Mouse (Mus musculus): ENCODE data around the gene Arhgap22.
A peak's percentile ranks its signal among the peaks of the same experiment; 100 is the strongest.

Arhgap22 gene

DNA sequence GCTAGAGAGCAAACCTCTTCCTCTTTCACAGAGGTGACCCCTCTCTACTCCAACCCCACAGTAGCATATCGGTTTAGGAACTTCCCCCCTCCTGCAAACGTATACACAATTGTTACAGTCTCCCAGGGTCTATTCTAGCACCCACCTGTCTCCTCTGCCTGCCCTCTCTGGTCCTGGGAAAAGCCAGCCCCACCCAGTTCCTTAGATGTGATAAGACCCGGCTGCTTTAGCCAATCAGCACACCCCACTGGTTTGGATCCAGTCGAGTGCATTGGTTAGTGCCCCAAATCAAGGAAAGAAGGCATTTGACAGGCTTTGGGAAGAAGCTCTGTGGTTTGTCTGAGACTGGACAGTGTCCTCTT, 922 bp downstream of the Arhgap22 start:
- no peak for DNase-seq

DNA sequence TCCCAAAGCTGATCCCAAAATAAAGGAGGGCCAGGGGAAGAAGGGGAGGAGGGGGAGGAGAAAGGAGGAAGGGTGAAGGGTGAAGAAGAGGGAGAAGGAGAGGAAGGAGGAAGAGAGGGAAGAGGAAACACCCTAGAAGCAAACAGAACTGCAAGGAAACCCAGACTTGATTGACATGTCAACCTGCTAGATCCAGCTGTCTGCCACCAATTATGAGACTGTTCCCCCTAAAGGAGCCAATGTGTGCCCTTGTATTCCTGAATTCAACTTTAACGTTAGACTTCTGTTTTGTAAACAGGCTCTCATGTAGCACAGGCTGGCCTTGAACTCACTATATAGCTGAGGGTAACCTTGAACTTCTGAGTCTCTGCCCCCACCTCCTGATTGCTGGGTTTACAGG, 1.3 kb downstream of the Arhgap22 start:
- no peak for DNase-seq

DNA sequence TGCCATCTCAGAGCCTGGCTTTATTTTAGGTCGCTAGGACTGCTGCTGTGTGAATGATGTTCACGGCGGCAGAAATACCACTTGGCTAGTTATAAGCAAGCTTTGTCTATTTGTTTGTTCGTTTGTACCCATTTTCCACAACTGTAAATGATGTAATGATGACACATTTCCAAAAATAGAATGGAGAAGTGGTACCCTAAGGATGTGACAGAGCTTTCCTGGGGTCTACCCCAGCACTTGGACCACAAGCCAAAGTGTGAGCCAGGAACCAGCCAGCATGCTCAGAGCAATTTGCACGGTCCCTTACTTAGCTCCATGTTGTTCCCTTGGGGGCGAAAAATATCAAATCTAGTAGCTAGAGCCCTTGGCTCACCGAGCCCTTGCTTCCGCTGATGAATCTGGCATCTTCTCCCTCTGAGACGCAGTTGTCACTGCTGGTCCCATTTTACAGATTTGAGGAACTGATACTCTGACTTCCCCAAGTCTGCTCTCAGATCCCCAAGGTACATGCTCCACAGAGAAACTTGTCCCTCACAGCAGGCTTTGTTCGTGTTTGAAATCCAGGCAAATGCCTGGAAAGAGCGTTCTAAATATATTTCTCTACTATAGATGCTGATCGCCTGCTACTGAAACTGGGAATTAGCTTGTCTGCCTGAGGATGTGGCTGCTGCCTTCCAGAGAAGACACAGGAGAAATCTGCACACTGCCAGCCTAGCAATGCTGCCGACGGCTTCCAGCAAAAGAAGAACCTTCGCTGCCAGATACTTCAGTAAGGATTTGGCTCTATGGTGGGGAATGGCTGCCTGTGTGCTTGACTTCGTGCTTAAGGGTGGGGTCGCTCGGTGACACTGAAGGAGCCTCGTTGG, 2.8 kb downstream of the Arhgap22 start:
- DNase-seq: no peak

DNA sequence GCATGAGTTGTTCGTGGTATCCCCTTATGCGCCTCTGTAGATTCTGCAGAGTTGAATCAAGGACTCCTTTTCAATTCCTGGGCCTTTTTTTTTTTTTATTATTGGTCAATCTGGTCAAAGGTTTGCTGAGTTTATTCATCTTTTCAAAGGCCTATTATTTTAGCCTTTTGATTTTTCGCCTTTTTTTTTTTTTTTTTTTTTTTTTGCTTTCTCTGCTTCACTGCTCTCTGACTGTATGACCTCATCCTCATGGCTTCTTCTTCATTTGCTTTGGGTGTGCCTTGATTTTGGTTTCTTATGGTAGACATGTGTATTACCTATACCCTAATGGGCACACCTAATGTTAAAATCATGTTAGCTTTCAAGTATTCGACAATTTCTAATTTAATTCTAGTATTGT, 11.4 kb downstream of the Arhgap22 start:
- DNase-seq: no peak

DNA sequence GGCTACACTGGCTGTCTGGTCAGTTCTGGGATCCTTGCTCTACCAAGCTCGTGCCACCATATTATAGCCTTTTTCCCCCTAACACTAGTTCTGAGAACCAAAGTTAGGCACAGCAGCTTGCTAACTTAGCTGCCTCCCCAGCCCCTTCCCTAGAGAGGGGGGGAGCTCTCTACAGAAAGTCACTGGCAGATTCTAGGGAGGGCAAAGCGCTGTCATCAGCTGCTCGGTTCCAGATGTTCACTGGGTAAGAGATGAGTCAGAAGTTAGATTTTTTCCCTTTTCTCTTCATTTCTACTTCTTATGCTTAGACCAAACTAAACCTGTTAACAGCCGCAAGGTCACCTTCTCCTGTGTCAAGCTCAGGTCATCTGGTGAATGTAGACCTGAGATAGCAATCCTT, 16.8 kb downstream of the Arhgap22 start:
- no peak for DNase-seq

DNA sequence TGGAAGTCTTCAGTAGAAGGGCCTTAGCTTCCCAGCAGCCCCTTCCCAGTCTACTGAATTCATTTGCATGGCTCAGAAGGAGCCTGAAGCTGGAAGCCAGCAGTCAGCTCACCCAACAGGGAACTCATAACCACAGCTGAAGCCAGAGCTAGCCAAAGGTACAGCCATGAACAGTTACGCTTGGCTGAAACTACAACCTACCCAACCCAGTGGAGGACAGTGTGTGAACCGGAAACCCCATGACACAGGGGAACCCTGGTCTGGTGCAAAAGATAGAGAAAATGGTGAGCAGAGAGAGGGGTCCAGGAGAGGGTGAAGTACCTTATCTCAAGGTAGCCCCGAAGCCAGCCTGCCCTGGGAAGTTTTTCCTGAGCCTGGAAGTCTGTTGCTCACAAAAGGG, 17.5 kb downstream of the Arhgap22 start:
- no peak for DNase-seq

DNA sequence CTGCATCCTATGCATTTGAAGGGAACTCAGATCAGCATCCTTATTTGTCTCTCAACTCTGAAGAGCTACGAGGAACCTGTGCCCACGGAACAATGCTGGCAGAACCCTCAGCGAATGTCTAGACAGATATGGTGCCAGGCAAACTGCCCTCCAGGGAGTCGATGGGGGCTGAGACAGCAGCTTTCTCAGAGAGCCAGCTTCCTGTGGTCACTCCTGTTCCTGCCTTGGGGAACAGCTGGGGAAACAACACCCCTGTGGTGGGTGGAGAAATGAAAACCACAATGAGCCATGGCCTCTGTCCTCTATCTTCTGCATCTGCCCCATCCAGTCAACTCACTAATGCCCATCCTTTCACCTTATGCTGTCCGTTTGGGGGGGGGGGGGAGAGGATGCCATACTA, 18.2 kb downstream of the Arhgap22 start:
- no peak for DNase-seq

DNA sequence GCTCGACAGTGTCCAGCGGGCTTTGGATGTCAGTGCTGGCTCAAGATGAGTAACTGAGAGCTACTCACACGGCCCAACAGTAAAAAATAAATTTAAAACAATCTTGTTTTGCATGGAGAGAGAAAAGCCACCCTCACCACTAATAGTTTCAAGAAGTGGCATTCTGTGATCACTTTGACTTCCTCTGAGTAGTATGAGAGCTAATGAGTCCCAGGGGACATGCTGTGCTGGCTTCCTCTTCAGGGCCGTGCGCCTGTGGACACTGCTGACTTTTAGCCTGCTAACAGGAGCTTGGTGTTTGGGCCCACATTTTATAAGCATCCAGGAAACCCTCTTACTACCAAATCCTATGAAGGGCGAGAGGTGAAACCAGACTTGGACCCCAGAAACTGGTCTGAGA, 21.8 kb downstream of the Arhgap22 start:
- peak; percentile 20 for DNase-seq

DNA sequence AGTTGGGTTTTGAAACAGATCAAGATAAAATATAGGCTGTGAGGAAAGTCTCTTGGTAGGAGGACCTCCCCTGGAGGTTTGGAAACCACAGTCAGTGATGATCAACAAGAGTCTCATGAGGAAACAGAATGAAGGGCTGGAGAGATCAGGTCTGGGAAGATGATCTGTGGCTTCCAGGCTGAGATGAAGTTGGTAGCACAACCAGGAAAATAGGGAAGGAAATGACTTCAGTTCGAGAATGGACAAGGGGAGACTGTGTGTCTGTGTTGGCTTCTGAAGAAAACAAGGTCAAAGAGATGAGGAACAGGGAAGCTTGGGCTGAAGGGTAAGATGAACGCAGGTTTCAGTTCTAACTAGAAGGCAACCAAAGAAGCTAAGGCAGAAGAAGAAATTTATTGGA, 26.6 kb downstream of the Arhgap22 start:
- no peak for DNase-seq

DNA sequence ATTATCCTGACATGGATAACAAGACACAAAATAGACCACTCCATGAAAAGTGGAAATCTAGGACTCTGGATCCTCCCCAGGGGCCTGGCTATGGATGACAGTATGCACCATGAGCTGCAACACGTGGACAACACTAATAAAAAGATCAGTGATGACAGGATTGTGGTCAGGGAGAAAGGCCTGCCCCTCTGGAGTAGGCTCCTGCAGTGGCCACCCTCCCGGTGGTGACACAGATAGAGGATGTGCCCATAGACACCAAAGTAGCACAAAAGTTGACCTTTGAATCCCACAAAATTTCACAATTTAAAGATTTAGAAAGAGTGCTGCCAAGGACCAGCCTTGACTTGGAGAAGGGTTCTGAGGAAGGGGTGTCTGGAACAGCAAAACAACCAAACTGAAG, 29.4 kb downstream of the Arhgap22 start:
- no peak for DNase-seq

DNA sequence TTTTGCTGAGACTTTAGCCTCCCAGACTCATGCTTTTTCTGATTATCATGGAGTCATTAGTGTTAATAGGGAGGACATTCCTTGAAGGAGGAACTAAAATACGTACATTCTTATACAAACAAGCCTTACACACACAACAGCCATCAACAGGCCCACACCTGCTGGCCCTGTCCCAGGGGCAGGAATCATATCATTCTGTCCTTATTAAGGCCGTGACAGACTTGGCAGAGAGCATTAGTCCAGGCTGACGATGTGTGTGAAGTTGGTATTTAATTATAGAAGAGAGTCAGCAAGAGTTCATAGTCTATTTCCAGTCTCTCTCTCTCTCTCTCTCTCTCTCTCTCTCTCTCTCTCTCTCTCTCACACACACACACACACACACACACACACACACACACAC, 30.7 kb downstream of the Arhgap22 start:
- no peak for DNase-seq

DNA sequence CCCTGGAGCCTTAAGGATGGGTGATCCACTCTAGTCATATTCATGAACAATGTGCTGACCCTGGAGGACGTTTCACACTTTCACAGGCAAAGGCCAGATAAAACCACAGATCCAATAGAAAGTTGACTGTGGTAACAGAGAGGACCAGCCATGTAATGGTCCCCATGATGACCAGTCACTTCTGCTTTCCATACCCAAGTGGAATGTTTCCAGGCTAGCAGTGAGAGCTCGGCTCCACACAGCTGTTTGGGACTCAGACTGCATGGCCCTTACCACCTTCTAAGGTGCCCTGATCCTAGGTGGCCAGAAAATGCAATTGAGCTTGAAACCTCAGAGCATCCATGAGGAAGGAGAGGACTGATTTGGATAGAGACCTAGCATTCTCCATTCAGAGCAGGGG, 31.1 kb downstream of the Arhgap22 start:
- no peak for DNase-seq

DNA sequence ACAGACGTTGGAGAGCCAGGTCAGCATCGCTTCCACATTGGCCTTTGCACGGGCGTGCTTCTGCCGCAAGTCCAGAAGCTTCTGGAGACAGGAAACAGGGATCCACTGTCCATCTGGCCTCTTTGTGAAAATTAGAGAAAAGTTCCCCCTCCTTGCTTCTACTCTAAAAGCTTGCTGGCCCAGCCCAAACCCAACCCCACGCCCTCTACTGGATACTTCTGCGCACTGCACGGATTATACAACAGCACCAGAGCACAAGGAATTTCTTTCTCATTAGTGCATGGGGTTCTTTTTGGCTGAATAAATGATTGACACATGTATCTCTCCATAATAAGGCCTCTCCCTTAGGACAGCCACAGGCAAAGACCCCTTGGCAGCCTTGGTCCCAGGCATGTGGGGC, 32.6 kb downstream of the Arhgap22 start:
- DNase-seq: peak; percentile 22

DNA sequence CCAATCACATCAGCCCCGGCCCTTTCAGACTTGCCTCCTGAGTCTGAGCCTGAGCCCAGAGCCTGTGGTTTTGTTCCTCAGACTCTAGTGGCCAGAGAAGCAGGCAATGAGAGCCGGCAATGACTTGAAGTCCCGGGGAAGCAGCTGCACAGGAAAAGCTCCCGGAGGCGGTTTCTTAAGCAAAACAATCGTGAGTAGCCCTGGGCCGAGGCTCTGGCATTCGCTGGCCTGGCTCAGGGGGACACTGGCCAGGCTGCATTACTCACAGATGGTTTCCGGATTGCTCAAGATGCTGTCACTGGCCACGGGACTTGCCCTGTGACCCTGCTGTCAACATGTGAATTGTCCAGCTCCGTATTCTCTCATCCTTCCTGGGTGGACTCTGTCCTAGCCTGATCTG, 33.8 kb downstream of the Arhgap22 start:
- DNase-seq: peak; percentile 46

DNA sequence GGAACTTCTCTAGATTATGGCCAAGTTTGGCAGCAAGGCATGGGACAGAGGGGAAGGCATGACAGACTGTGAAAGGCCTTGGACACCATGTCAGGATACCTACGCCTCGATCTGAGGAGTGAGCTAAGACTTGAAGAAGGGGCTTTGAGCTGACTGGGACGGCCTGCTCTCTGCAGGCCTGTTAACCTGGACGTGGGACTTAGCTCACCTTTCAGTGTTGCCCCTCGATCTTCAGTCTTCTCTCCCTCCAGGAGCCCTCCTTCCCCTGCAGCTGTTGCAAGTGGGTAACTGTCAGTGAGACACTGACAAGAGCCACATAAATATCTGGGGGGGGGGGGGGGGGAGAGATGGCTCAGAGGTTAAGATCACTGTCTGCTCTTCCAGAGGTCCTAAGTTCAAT, 34.9 kb downstream of the Arhgap22 start:
- no peak for DNase-seq

DNA sequence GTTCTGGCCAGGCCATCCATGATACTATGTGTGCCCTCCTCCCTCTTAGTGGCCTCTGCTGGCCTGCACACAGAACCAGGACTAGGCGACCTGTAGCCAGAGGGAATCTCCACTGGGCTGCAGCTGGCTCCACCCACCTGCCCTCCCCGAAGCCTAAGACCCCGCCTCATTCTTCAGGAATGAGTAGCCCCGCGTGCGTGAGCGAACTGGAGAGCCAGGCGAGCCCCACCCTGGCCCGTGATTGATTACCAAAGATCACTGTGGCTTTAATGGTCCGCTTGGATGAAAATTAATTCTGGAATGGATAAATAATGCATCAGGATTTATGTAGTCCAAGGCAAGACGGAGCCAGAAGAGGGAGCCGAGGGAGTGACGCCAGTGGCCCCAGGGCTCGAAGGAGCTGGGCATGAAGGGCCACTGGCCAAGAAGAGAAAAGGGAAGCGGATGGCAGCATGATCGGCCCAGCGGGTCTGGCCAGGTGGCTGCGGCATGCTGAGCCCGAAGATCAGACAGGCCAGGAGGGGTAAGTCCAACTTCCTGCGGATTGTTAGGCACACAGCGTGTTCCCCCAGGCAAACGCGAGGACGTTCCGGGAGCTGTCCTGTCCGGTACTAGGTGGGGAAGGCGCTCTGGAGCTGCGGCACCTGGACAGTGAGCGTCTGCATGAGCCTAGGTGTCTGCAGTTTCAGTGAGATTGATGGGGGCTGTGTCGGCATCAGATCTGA, 36.6 kb downstream of the Arhgap22 start:
- peak; percentile 45 for DNase-seq

DNA sequence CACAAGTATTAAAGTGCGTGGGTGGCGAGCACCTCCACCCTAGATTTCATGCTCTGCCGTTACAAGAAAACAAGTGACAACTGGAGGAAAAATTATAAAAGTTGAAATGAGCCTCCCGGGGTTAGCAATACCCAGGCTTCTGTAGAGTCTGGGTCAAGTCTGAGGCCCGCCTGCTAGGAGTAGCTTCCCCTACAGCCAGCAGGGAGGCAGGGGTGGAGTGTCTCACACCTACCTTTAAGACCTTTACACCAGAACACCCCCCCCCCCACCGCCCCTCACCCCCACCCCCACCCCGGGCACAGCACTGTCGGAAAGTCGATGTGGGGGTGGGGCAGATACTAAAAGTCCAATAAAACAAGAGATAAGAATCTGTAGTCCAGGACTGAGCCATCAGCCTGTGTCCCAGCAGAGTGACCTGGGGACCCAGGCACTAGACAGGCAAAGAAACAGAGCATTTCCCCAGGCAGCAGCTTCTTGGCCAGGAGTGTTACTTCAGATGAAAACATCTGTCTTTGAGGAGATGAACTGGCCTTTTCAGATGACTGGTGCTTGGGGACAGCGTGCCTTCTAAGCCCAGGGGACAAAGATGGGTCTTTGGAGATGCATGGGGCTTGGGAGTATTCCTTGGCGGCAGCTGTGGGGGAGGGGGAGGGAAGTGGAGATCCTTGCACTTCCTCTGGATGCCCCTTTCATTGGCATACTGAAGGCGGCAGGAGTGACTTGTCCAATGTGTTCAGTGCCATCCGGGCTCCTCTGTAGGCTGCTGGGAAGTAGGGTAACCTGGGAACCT, 37.3 kb downstream of the Arhgap22 start:
- no peak for DNase-seq

DNA sequence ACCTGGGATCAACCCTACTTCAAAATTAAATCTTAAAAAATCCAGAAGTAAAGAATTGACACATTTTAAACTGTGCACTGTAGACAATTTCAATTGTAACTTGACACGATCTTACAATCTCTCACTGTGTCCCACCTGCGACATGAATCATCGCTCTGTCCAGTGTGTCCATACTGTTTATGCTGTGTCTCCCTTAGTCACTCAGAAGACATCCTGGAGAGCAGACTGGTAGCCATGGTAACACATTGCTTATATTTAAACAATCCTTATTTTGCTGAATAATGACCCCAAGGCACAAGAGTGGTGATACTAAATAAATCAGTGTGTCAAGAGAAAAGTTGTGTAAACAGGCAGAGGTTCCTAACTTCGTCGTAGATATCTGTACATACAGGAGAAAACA, 44.4 kb downstream of the Arhgap22 start:
- no peak for DNase-seq

DNA sequence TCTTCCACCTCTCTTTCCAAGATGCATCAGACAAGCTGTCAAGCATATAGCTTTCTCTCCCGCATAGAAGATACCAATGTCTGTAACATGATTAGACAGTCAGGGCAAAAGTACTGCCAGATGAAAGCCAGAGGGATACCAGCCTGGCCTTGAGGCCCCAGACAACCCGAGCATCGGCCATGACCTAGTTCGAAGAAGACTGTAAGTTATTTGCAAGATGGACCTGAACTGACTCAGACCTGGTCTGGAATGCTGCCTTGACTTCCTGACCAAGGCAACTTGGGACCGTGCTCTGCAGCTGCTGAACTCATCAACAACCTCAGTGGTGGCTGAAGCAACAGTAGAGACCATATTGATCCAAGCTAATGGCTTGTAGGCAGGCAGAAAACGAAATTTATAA, 46.3 kb downstream of the Arhgap22 start:
- no peak for DNase-seq

DNA sequence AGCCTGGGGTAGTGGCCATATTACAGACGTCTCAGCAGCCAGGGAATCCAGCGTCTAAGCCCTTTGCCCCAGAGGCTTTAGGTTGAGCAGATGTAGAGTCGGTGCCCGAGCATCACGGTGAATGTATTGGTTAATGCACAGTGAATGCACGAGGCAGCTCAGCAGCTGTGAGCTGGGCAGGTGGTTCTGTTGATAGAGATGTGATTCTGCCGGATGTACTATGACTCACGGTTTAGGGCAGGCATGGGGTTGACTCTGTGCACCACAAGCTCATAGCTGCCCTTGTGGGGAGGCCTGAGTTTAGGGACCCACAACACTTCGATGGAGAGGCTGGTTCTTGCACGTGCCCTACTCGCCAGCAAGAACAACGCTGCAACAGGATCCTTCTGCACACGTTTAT, 51.0 kb downstream of the Arhgap22 start:
- no peak for DNase-seq

DNA sequence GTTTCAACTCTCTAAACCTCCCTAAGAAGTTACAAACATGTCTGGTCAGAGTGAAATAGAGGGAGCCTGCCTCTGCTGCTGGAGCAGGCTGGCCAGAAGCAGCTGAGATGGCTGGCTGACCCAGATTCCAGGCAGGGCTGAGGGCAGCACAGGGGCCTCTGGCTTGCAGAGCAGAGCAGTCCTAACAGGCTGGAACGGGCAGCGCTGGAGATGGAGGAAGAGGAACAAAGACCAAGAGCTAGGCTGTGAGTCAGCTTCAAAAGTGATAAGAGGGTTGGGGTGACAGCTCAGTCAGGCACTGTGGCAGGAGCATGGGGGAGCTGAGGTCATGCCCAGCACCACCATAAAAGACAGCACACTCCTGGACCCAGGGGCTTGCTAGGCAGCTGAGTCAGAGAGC, 62.4 kb downstream of the Arhgap22 start:
- no peak for DNase-seq

DNA sequence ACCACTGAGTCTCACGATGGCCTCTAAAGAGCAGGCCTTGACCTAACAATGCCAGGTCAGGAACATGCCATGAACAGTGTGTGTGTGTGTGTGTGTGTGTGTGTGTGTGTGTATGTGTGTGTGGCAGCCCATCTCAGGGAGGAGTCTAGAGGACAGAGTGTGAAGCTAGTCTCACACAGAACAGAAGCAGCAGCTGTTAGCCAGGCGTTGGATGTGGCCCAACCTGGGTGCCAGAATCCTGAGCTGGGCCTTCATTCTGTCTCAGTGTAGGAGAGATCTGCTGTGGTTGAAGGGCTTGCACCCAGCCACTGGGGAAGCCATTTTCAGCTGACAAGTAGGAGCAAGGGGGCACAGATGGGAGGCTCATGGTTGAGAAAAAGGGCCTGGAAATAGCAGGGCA, 64.5 kb downstream of the Arhgap22 start:
- no peak for DNase-seq

DNA sequence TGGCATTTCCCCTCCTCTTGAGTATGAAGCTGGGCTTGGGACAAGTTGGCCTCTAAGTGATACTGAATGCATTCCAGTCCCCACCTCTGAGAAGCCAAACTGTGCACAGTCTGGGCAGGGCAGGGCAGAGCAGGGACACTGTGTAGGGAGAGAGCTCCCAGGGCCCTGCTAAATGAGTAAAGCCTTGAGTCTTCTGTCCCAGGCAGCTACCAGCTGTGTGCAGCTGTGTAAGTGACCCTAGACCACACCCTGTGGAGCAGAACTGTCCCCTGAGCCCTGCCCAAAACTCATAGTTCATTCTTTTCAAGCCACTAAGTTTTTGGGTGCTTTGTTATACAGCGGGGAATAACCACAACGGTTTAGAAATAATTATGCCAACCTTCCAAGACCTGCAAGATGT, 67.1 kb downstream of the Arhgap22 start:
- DNase-seq: peak; percentile 12

DNA sequence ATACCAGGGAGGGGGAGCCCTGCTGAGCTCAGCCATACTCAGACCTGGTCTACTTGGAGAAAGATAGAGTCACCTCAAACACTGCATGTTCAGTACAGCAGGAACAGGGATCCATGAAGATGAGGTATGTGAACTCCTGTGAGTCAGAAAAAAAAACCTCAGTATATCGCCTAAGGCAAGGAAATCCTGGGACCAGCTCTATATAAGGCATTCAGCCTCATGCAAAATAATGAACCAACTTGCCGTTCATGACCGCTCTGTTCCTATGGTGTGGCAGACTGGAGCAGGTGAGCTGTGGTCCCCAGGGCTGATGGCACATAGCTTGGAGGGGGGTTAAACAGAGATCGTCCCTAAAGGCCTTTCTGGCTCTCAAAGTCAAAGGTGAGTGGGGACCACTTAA, 68.6 kb downstream of the Arhgap22 start:
- DNase-seq: no peak
